Mouse (Mus musculus): ENCODE data around the gene Ttc30a2.

- TF ChIP-seq FLI1 (IDR thresholded peaks at IDR 0.05; ENCODE audit: low read length): no peak
- no peak for TF ChIP-seq GATA1 (IDR thresholded peaks at IDR 0.05; ENCODE audit: borderline replicate concordance, low read length)
Measured at GRCm38 (mm10) chr2:75955709-75956108, 22.3 kb downstream of the Ttc30a2 start.
